Mouse (Mus musculus) C2C12 (cell line): ENCODE results near the gene Nfat5.

Experiments used
- CEBPB ChIP-seq: IDR thresholded peaks from one replicate; pipeline ENCODE4 v1.6.1; 2011; ENCODE audit warnings: low read depth, mild to moderate bottlenecking, control low read depth, moderate library complexity
- CTCF ChIP-seq: IDR thresholded peaks from one replicate; pipeline ENCODE4 v1.5.1; 2011; ENCODE audit not compliant: control insufficient read depth, insufficient read depth, insufficient read length
- FOSL1 ChIP-seq: IDR thresholded peaks from one replicate; pipeline ENCODE4 v1.8.0; 2011; ENCODE audit warnings: mild to moderate bottlenecking, low read length; ENCODE audit not compliant: poor library complexity, insufficient read depth, severe bottlenecking
- MAX ChIP-seq: IDR thresholded peaks from one replicate; pipeline ENCODE4 v1.6.1; 2011; ENCODE audit warnings: mild to moderate bottlenecking, control low read depth
- MYOD1 ChIP-seq: IDR thresholded peaks from one replicate; pipeline ENCODE4 v1.6.1; 2011; ENCODE audit warnings: low read depth; ENCODE audit not compliant: control insufficient read depth, insufficient read length
- MYOG ChIP-seq: IDR thresholded peaks from one replicate; pipeline ENCODE4 v1.6.1; 2011; ENCODE audit not compliant: control insufficient read depth, insufficient read length; ENCODE audit errors: extremely low read depth
- USF1 ChIP-seq: IDR thresholded peaks from one replicate; pipeline ENCODE4 v1.6.1; 2011; ENCODE audit warnings: low read depth, mild to moderate bottlenecking, control low read depth, moderate library complexity

GRCm38 (mm10) chr8:107254951-107255457 lies 38.3 kb upstream of the Nfat5 start:
- TF ChIP-seq MAX: peak; percentile 91
- TF ChIP-seq CTCF: no peak
- TF ChIP-seq USF1: peak; percentile 6
- TF ChIP-seq CEBPB: no peak
- TF ChIP-seq MYOD1: peak; percentile 70
- TF ChIP-seq FOSL1: peak; percentile 98
- TF ChIP-seq MYOG: no peak
